Mouse (Mus musculus) hematopoietic stem cell, adult 5-6 weeks (primary cell): ENCODE data around the gene Inafm2. TPM values are rescaled to one million over a fixed set of nuclear protein-coding genes. Genes with fewer than 3 reads are reported as not detected.

Source experiments
- ATAC-seq, 2 experiments: fragments of 125-278 bp in 1 of 2; replicated peaks in 1 of 2; 2 replicates each; pipeline ENCODE4 v1.8.0; 2016 to 2017; ENCODE audit warnings: inconsistent platforms in 2 of 2, mild to moderate bottlenecking in 2 of 2, moderate number of reproducible peaks in 2 of 2, low read depth in 1 of 2, moderate TSS enrichment in 1 of 2; ENCODE audit not compliant: low FRiP score in 2 of 2, poor library complexity in 2 of 2, severe bottlenecking in 2 of 2, insufficient read depth in 1 of 2, low TSS enrichment in 1 of 2
- total RNA-seq: library from RNA; stranded (forward); fragments of 172-1452, 232-1000 nt; gene quantifications from 2 replicates; pipeline ENCODE4 v1.2.3, GENCODE M21; 2017

The Inafm2 gene
- total RNA-seq, 1 experiment from 2014 or later: 23.0 TPM

DNA sequence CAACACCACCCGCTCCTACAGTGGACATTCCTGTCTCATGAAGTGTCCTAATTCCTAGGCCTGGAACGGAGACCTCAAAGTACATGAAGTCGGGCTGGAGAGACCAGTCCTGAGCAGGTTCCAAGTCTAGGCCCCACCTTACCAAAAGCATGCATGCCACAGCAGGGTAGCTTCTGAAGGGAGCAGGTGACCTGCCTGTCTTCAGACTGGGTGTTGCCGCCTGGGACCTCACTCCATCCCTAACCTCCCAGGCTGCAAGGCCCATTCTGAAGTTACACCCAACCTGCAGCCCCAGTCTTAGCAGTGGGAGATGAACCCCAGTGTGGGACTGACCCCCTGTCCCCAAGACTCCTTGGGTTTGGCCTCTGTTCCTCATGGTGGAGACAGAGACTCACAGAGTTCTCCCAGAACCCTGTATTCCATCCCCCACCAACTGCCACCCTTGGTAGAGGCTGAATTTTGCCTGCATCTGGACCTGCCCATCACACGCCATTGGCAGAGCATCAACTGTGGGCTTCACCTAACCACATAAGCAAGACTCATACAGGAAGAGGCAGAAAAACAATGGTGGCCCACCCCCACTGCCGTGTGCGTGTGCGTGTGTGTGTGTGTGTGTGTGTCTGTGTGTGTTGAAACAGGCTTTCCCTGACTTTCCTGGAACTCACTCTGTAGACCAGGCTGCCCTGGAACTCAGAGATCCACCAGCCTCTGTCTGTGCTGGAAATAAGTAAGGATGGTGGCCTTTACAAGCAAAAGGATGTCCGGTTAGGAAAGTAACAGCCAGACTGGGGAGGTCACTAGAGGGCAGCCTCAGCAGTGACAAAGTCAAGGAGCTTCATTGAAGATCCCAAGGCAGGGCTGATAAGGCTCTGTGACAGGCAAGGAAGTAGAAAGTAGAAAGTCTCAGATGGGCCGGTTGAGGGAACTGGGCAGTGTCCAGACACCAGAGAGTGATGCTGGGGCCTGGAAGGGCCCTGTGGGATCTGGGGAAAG is 20.8 kb downstream of the Inafm2 start:
- ATAC-seq: peak; percentile 12 to 40; a peak in 3 of 4 replicates

DNA sequence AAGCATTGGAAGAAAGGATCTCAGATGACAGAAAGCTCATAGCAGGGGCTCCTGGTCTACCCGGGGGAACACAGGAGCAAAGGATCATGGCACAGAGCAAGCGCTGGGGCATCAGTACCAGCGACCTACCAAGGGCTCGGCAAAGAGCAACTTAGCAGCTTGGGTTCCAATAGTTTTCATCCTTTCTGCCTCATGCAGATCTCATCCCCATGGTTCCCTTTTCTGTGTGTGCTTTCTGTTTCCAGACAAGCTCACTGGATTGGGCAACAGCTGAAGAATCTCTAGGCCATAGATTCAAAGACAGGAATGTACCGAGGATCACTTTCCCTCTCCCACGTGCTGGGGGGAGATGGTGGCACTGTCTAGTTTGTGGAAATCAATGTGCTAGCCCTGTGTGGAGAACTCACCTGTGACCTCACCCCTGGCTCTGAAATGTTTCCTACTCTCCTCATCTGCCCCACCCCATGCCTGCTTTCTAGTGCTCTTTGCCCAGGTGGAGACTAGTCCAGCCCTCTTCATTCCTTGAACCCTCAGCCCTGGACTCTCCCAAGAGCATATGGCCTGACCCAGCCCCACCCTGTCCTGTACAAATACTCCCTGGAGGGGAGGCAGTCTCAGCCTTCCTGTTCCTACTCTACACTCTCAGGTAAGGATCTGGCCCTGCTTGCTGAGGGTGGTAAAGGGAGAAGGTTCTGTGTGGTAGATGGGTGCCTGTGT is 26.8 kb downstream of the Inafm2 start, which contains the start of gene Phgr1:
Gene Phgr1 (plus strand): TSS at position 612 of the 717 bp plus-strand sequence.
- no peak for ATAC-seq

DNA sequence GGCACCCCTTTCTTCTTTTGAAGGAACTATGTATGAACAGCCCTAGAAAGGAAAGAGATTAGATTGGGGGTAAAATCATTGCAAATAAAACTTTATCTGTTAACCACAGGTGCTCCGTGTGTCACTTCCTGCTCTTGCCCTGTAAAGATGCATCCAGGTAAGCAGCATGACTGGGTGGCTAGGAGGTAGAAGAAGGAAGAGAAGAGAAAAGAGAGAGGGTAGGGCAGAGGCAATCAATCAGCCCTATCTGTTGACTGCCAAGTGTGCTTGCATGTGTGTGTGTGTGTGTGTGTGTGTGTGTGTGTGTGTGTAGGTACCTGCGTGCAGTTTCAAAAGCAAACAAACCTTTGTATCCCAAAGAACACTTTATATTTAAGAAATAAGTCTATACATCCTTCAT is 29.0 kb downstream of the Inafm2 start:
- no peak for ATAC-seq

DNA sequence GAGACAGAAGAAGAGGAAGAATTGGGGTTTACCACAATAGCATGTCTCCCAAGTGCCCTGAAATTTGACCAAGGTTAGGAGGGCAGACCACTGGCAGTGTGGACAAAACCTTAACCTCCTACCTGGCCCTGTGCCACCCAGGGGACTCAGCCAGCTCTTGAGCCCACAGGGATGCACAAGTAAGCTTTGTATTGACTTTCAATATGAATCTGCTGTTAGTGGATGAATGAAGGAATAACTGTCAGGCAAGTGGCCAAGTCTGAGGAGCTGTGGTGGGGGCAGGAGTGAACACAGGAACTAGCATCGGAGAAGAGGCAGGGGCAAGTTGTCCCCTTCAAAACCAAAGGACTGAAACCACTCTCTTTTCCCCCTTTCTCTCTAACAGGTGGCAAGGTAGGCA is 29.8 kb downstream of the Inafm2 start:
- ATAC-seq: no peak; a peak in 1 of 4 replicates

DNA sequence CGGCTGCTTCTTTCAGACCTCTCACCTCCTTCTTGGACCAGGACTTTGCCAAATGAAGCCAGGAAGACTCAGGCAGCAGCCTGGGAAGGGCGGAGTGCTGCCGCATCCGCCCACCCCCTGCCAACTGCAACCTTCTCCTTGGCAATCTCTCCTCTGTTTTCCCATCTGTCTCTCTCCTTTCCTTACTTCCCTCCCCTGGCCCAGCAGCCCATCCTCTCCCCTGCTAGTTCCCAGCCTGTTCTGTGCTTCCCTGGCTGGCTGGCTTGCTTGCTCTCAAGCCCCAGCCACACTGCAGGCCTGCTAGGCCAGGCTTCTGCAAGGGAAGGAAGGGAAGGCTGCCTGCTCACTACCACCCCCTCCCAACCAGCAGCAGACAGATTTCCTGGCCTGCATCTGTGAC is 30.3 kb downstream of the Inafm2 start:
- ATAC-seq: no peak

DNA sequence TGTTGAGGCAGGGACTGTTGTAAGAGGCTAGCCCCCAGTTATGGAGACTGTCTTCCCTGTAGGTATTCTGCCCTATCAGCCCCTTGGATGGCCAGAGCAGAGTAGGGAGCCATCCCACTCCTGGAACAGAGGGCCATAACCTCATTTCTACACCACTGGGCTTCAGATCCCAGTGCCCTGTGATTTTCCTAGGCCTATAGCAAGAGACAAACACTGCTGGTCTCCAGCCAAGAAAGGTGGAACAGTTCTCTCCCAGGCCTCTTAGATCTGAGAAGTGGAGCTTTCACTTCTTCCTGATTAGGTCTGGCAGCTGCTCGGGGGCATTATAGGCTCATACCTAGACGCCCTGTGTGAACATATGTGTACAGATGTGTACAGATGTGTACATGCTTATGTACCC is 30.7 kb downstream of the Inafm2 start:
- no peak for ATAC-seq

DNA sequence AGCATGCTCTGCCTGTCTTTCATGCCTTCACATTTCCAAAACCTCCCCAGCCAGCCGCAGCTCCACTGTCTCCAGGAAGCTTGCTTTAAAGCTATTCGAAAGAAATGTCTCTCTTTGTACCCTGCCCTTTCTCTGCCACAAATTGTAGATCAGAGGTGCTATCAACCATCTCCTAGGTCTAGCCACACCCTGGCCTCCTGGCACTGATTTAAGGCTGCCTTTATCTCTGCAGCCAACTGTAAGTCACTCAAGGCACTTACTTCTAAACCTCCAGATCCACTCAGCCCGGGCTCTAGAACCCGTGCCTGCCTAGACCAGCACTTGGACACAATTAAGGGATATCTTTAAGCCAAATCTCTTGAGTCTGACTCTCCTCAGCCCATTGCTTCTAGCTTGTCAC is 32.9 kb downstream of the Inafm2 start:
- ATAC-seq: no peak

DNA sequence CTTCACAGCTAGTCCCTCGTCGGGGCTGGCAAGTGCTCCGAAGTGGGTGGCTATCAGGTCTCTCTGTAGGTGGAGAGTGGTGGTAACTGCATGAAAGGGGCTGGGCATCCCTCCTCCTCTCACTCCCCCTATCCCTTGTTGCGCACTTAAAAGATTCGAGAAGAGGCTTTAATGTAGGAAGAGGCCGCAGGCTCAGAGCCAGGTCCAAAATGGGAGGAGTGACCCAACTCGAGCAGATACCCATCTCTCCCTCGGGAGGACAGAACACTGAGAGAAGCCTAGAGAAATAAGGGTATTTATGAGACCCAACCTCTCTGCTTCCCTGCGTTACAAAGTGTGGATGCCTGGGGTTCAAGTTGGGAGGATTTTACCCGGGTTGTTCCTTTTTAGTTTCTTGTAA is 33.5 kb downstream of the Inafm2 start:
- ATAC-seq: no peak

DNA sequence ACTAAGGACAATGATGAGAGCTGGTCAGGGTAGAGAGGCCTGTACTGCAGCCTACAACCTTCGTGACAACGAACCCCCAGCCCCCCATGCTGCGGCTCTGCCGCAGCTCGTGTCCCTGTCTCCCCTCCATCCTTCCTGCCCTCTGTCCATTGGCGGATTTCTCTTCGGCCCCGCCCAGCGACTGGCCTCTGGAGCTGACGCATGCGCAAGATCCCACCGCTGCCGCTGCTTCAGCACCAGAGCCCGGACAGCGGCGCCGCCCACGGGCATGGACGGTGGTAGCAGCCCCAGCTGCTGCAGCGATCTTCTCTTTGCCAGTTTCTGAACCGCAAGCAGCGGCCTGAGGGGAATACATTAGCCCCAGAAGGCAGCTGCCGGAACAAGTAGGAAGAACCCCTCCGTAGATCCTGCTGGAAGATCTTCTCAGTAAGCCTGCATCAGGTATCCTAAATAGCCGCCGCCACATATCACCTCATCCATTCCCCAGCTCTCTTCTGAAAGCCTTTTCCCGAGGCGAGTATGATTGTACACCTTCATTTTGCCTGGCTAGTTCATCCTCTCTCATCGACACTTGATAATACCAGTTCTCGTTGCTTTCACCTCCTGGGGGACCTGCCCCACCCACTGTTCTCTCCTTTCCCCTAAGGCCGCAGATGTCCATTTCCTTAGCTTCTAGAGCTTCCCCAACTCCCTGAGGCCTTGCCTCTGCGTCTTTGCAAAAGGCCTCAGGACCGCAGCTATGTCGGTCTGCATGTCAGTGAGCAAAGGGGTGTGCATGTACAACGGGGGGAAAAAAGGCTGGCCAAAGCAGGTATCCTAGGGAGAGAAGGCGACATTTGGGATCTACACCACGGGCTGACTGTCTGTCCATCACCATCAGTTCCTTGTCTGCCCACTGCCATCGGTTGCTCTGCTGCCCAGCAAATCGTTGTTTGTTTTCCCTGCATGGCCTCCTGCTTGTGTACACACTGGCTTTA is 34.2 kb downstream of the Inafm2 start, which contains the start of gene Disp2:
Gene Disp2 (plus strand): TSS at position 216 of the 977 bp plus-strand sequence.
- ATAC-seq: peak; percentile 86 to 95

DNA sequence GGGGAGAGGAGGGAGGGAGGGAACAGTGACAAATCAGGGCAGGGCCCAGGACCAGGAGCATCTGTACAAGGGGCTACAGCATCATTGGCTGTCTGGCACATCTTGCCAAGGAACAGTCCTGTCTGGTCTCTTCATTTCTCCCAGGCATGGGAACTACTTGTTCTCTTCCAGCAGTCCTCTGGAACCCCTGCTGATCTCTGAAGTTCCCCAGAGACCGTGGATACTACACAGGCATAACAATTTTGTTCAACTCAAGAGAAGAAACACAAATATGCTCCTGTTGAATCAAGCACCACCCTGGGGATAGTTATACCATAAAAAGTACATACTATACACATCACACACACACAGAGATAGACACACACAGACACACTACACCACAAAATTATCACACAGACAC is 35.6 kb downstream of the Inafm2 start:
- ATAC-seq: no peak

DNA sequence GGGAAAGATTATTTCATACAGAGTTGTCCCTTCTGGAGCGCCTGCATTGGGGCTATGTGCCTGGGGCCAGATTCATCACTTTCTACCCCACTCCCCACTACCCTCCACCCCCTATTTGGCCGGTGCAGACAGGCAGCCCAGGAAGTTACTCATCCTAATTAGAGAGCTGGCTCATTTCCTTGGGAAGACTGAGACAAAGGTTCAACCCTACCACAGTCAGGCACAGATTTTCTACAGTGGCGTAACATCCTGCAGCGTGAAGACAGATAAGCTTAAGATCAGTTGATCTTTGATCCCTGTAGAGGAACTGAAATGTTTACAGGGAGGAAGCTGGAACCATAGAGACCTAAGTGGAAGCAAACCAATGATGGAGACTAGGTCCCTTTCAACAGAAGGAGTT is 36.7 kb downstream of the Inafm2 start:
- ATAC-seq: no peak

DNA sequence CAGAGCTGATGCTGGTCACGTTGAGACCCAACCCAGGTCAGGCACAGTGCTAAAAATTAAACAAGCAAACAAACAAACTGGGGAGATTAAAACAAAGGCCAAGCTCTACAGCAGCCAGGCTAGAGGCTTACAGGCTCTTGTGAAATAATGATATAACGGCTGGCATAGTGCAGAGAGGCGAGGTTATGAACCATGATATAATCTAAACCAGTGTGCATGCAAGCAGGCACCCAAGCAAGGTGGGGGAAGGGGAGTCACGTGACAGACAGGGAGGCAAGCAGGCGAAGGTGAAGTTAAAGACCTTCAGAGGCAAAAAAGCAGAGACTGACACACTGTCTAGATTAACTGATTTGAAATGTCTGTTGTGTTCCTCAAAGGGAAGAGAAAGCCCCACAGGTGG is 37.5 kb downstream of the Inafm2 start:
- no peak for ATAC-seq

DNA sequence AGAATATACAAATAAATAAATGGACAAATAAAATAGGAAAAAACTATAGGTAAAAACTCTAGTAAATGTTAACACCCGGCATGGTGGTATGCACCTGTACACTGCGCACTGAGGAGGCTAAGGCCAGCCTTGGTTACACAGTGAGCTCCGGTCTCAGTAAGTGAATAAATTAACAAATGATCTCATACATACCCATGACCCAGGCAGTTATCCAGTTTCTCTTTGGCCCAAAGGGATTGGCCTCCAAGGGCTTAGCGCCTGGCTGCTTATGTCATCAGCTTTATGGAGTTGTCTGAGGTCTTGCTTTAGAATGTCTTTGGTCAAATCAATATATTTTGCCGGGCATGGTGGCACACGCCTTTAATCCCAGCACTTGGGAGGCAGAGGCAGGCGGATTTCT is 38.1 kb downstream of the Inafm2 start:
- ATAC-seq: no peak

DNA sequence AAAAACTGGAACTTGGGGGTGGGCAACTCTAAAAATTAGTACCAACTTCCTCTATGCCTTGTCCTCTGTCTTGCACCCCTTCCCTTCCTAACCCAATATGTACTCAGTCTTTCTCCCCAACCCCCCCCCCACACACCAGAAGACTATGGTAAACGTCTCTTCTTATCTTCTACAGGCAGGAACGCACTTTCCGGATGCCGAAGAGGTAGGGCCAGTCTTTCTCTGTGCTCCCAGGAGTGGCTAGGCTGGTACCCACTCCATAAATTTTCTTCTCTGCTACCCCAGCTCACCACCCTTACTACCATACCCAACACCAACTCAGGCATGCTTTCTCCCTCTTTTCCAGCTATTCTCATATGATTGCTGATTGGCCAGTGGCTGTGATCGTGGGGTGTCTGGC is 41.0 kb downstream of the Inafm2 start:
- ATAC-seq: no peak

DNA sequence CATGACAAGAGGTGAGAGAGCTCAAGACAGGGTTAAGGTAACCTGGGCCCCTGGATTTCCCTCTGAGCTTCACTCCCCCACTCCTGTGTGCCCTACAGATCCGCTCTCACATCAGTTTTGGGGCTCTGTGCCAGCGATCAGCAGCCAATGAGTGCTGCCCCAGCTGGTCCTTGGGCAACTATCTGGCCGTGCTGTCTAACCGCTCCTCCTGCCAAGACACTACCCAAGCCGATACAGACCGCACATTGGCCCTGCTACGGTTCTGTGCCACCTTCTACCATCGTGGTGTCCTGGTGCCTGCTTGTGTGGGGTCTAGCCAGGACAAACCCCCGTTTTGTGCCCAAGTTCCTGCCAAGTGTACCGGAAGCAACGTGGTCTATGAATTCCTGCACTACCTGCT is 43.9 kb downstream of the Inafm2 start:
- no peak for ATAC-seq

DNA sequence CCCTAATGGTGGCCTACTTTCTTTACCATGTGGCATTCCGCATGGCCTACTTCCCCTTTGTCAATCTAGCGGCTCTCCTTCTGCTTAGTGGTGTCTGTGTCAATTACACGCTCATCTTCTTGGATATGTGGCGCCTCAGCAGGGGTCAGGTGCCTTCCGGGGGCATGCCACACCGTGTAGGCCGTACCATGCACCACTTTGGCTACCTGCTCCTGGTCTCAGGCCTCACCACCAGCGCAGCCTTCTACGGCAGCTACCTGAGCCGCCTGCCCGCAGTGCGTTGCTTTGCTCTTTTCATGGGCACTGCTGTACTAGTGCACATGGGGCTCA is 44.6 kb downstream of the Inafm2 start:
- no peak for ATAC-seq
